ENCODE assay signal across 1 mouse cellular context in the genomic region with DNA sequence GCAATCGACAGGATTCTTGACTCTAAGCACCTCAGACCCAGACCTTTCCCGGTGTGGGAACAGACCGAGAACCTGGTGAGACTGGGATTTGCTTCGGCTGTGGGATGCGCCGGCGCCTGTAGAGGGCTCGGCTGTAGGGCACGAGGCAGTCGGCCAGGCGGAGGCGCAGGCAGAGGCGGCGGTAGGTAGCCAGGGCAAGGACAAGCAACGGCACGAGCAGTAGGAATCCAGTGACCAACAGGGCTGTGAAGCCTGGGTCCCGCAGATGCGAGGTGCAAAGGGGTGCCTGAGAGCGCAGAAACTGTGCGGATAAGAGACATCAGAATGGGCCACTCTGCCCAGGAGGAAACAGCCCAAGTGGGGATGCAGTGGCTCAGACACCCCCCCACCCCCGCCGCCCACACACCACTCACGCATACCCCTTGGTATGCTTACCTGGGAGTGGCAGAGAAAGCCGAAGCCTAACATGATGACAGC.
A peak's percentile ranks its signal among the peaks of the same experiment; 100 is the strongest.
TF ChIP-seq lines count a peak whose summit lies in the region.

No protein-coding gene starts in this region.

TF ChIP-seq in CH12.LX, 34 proteins besides CTCF, POLR2A, EP300 and RAD21:
- TF ChIP-seq ZNF384 (IDR thresholded peaks at IDR 0.05; ENCODE audit: low read depth, low read length) (no peak), PAX5 (IDR thresholded peaks at IDR 0.05; ENCODE audit: low read length) (no peak), ELF1 (IDR thresholded peaks at IDR 0.05; ENCODE audit: low read depth, low read length) (no peak), UBTF (IDR thresholded peaks at IDR 0.05; ENCODE audit: low read depth, low read length) (no peak), ZMIZ1 (IDR thresholded peaks at IDR 0.05; ENCODE audit: low read depth, low read length) (0 out of 2 replicates have a peak, but pooled peaks have one; percentile 1), RCOR1 (conservative IDR thresholded peaks at IDR 0.05; ENCODE audit: low read depth, low read length) (no peak)
